Mouse (Mus musculus) heart, postnatal 4 days (tissue): ENCODE results near the gene Ap1m1. TPM values are rescaled to one million over a fixed set of nuclear protein-coding genes. Genes with fewer than 3 reads are reported as not detected.

Experiments
- DNase-seq: peaks from one replicate; pipeline ENCODE4 v3.0.0; 2021
- total RNA-seq, 2 experiments: library from RNA; stranded (reverse); gene quantifications; 2 replicates each; pipeline ENCODE4 v1.2.3; 2021

Gene Ap1m1
- total RNA-seq, 2 experiments from 2014 or later = 66.5 to 71.7 TPM

DNA sequence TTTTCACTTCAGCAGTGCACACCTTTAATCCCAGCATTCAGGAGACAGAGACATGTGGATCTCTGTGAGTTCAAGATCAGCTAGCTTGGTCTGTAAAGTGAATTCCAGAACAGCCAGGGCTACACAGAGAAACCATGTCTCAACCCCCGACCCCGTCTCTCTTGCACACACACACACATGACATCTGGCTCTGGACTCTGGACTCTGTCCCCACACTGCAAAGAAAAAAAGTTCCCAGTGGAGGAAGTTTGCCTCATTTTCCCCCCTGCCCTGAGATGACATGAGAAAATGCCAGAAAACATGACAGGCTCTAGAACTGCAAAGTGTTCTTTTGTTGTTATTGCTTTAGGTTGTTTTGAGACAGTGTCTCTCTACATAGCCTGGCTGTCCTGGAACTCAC, 20.0 kb downstream of the Ap1m1 start:
- DNase-seq = no peak

DNA sequence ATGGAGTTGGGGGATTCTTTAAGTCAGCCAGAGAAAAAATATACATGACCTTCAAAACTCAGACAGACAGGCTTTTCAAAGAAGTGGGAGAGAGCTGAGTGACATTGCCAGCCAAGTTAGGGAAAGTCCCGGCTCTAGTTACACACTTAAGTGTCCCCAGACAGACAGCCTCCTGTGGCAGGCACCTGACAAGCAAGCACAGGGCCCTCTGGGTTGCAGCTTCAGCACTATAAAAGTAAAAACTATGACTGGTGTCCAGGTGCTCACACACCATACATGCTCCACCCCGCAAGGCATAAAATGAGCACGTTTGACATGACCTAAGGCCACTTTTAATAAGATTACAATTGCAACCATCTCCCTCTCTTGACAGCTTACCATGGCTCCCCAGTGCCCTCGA, 20.8 kb downstream of the Ap1m1 start:
- DNase-seq = no peak

DNA sequence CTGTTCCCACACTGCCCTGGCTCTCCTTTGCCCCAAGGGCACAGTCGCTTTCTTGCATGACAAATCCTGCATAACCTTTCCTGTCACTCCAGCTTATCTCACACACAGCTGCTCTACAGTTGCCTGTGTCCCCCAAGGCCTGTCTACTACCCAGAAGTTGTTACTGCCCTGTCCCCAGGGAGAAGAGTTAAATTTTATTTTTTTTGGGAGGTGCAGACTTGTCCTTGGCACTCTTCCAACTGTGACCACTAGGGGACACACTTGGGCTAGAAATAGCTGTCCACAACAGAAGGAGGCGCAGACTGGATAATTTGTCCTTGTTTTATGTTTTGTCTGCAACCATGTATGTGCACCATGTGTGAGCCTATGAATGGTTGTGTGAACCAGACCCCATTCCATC, 21.2 kb downstream of the Ap1m1 start:
- DNase-seq = peak; percentile 73

DNA sequence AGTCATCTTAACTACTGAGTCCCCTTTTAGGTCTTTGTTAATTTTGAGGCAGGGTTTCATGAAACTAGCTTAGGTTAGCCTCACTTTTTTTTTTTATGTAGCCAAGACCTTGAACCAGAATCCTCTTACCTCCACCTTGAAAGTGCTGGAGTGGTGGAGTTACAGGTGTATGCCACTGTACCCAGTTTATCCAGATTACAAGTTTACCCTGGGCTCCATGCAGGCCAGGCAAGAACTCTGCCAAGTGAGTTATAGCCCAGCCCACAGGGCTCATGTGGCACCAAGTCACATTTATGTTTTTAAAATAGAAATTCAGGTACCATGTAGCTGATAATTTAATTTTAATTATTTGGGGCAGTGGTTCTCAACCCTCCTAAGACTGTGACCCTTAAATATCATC, 21.6 kb downstream of the Ap1m1 start:
- DNase-seq = no peak

DNA sequence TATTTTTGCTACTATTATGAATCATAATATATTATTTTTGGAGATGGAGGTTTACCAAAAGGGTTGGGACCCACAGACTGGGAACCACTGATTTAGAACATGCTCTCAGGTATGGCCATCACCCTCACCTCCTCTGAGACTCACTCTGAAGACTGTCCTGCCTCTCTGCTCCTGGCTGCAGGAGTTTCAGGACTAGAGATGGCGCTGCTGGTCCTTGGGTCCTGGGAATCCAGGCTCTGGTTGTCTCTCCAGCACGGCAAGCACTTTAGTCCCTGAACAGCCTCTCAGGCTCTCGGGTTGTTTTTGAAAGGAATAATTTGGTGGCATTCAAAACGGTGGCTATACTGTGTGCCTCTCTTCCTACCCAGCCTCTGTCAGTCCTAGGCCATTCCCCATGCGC, 22.1 kb downstream of the Ap1m1 start:
- DNase-seq = peak; percentile 62

DNA sequence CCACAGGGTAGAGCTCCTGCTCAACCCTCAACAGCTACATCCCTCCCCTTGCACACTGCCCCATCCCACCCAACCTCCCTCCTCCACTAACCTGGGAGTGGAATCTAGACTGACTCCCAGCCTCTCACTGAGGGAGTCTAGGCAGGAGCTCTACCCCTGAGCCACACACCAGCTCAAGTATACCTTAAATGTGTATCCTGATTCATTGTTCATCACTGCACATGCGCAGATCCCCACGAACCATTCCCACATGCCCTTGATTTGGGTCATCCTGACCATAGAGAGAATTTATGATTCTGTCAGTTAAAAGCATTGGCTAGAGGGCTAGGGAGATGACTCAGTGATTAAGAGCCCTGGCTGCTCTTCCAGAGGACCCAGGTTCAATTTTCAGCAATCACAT, 22.9 kb downstream of the Ap1m1 start:
- DNase-seq = no peak

DNA sequence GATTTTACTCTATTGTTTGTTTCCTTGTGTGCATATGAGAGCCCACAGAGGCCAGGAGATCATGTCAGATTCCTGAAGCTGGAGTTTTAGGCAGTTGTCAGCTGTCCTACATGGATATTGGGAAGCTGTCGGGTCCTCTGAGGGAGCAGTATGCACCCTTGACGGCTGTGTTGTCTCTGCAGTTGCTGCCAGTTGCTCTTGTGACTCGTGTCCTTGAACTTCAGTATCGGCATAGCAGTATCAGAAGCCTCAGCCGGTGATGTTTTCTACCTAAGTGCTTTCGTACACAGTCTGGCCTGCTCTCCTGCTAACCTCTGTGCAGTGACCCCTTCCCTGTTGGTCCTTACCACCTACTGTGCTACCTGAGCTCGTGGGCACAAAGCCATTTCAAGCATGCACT, 23.6 kb downstream of the Ap1m1 start:
- no peak for DNase-seq

GRCm38 (mm10) chr8:72265342-72265741, 25.5 kb downstream of the Ap1m1 start:
- DNase-seq = peak; percentile 62

DNA sequence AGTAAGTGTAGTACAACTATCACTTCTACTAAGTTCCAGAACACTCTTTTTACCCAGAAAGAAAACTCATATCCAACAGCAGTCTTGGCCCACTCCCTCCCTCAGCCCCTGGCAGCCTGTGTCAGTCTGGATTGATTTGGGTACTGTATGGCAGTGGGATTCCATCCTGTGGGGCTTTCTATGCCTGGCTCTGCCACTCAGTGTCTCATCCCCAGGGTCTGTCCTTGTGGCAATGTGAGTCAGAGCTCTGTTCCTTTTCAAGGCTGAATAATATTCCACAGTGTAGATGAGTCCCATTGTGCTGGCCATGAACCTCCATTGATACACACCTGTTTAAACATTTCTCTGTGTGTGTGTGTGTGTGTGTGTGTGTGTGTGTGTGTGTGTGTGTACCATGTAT, 26.9 kb downstream of the Ap1m1 start:
- no peak for DNase-seq

DNA sequence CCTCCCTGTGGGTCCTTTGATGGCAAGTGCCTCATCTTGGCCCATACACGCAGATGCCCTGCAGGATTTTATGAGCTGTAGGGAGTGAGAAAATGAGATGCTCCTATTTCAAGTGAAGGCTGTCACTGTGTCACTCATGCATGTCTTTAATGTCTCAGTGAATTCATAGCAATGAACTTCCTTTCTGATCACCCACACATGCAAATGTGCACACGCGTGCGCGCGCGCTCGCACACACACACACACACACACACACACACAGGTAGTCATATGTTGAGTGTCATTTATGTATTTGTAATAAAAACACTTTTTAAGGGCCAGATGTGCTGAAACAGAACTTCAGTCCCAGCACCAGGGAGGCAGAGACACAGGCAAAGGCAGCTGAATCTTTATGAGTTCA, 27.3 kb downstream of the Ap1m1 start:
- DNase-seq = no peak

- peak; percentile 82 for DNase-seq
Measured at GRCm38 (mm10) chr8:72268356-72268755, 28.5 kb downstream of the Ap1m1 start.

DNA sequence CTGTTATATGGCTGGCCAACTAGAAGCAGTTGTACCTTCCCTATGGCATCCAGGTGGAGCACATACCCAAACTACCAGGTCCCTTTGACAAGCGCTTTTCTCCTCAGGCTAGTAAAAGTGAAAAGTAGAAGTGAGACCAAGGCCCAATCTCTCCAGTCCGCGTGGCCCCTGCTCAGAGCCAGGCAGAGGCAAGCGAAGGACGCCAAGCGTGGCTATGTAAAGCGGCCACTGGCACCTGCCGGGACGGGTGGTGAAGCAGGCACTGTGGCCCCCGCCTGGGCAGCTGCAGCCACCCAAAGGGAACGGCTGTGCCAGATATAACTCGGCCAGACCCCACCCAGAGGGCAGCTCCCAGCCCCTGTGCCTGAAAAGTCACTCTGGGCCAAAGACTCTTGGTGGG, 30.8 kb downstream of the Ap1m1 start:
- no peak for DNase-seq

GRCm38 (mm10) chr8:72271051-72271660, 31.3 kb downstream of the Ap1m1 start:
- no peak for DNase-seq

DNA sequence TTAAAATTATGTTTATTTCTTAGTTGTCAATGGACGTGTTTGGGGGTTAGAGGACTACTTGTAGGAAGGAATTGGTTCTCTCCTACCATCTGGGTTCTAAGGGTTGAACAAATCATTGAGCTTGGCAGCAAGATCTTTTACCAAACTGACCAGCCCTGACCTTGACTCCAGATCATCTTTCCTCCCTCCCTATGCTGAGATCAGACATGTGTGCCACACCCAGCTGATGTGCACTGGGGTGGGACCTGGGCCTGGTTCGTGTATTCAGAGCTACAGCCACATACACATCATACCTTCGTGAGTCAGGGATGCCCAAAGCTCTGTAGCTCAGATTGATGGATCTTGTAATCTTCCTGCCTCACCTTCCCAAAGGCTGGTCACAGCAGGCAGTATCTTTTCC, 31.9 kb downstream of the Ap1m1 start:
- DNase-seq = no peak

GRCm38 (mm10) chr8:72272361-72272760, 32.5 kb downstream of the Ap1m1 start:
- peak; percentile 83 for DNase-seq

DNA sequence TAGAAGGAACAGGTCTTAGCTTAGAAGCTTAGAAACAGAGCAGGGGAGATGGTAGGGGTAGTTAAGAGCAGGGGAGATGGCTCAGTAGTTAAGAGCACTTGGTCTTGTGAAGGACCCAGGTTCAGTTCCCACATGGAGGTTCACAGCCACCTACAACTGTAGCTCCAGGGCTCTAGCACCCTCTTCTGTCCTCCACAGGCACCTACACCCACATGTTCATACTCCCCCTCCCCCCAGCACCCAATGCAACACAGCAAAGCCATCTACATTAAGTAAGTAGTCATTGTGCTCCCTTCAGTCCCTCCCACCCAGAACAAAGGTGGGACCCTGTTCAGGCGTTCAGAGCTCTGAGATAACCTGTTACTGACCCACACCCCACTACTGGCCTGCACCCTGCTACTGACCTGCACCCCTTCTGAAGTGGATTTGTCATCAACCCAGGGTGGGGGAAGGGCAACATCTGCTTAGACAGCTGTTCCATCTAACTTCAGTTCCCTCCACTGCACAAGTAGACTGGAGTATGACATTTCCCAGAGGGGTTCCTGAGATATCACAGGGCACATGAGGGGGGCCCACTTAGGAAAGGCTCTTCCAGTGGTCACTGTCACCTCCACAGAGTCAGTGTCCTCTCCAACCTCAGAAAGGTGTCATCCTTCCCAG, 33.4 kb downstream of the Ap1m1 start:
- no peak for DNase-seq

- no peak for DNase-seq
Measured at GRCm38 (mm10) chr8:72273807-72274206, 34.0 kb downstream of the Ap1m1 start.

- no peak for DNase-seq
Measured at GRCm38 (mm10) chr8:72277244-72277643, 37.4 kb downstream of the Ap1m1 start.

DNA sequence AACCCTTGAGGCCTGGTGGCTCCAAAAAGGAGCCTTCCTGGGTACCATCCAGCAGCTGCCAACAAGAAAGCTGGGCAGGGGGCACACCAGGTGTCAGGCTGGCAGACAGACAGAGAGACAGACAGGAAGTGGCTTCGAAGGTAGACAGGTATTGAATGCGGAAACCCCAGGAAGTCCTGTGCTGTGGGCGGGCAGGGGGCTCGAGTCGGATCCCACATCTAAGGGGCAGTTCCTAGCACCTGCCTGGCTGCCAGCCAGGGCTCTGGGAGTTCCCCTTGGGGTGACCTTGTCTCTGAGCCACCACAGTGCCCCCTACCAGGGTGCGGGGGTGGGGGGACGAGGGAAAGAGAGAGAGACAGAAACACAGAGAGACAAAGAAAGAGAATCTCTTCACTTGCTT, 39.3 kb downstream of the Ap1m1 start:
- no peak for DNase-seq

DNA sequence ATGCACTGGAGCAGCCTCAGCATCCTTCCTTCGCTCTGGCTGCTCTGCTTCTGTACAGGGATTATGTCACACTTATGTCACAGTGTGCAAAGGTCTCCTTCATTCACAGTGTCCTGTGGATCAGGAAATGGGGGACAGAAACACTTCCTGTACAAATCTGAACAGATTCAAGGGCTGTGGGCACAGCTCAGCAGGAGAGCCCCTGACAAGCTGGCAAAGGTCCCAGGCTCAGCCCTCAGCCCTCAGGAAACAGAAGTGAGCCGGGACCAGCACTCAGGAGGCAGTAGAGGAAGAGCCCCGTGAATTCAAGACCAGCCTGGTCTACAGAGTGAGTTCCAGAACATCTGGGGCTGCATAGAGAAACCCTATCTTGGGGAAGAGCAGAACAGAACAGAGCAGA, 41.8 kb downstream of the Ap1m1 start:
- DNase-seq = peak; percentile 71

- DNase-seq = no peak
Measured at GRCm38 (mm10) chr8:72285285-72285684, 45.5 kb downstream of the Ap1m1 start.

DNA sequence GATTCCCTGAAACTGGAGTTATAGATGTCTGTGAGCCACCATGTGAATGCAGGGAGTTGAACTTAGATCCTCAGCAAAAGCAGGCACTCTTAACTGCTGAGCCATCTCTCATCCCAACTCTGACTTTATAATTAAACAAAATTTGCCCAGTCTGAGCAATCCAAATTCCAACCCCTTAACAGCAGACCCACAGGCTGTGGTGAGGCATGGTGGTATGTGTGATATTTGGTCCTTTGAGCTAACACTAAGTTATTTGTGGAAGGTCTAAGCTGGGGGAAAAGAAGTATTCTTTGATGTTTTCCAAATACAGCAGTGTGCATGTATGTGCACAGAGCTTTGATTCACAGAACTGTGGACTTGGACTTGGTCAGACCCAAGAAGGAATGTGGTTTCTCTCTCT, 49.2 kb downstream of the Ap1m1 start:
- no peak for DNase-seq

DNA sequence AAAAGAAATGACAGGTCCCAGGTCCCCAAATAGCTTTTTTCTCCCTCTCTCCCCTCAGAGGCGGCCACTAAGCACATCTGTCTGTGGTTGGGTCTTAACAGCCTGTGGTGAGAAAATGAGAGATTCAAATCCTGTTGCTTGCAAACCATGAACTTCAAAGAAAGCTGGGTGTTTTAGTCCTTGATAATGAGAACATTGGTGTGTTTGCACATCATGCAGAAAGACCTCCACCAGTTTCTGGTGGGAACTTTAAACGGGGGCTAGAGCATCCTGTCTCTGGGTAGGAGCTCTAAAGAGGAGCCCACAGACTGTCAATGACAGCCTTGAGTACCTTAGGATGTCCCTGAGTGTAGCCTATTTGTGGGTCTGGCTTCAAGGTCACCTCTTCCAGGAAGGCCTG, 51.3 kb downstream of the Ap1m1 start:
- no peak for DNase-seq

DNA sequence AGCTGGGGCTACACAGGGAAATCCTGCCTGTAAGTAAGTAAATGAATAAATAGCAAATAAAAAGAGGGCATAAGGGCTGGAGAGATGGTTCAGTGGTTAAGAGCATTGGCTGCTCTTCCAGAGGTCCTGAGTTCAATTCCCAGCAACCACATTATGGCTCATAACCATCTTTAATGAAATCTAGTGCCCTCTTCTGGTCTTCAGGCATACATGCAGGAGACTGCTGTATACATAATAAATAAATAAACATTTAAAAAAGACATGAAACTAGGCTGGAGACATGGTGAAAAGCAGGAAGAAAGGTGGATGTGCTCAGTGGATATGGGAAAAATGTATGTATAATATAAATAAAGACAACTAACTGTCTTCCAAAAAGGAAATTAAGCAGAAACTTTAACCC, 53.5 kb downstream of the Ap1m1 start:
- no peak for DNase-seq

DNA sequence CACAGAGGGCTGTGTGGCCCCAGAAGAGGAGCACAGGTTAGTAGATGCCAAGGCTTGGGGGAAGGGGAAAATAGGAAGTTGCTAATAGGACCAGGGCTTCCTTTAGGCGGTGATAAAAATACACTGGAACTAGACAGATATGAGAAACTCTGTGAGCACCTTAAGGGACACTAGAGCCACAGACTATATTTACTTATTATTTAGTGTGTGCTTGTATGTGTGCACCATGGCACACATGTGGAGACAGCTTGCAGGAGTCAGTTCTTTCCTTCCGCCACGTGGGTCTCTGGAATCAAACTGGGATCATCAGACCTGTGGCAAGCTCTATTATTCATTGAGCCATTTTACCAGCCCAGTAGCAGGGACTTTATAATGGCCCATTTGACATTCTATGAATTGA, 55.3 kb downstream of the Ap1m1 start:
- DNase-seq = no peak
